Mouse (Mus musculus) liver, embryonic 18 days (tissue): ENCODE data around the gene Fignl2. TPM values are rescaled to one million over a fixed set of nuclear protein-coding genes. Genes with fewer than 3 reads are reported as not detected.

Experiments used
- polyA plus RNA-seq: library from polyadenylated mRNA; depleted of rRNA; stranded (reverse); fragments of >200 nt; gene quantifications from 2 replicates; pipeline ENCODE4 v1.2.3, GENCODE M21; 2012; rRNA removed

The Fignl2 gene
- 1.2 and 1.4 TPM in 2 replicates for polyA plus RNA-seq

GRCm38 (mm10) chr15:101077813-101078730 lies at the start of gene Fignl2:
Gene Fignl2 (minus strand): TSS chr15:101078567.

GRCm38 (mm10) chr15:101115511-101116110 lies 37.2 kb upstream of the Fignl2 start, which contains the start of gene Ankrd33:
Gene Ankrd33 (plus strand): TSS chr15:101115755.

GRCm38 (mm10) chr15:101047194-101047555 lies 31.2 kb downstream of the Fignl2 start, which contains the start of gene Gm47841:
Gene Gm47841 (minus strand): TSS chr15:101047397.

Other genes with a start within 250 kb of the Fignl2 start
- 2.9 and 3.0 TPM in 2 replicates for gene Scn8a, start 208.7 kb downstream of the Fignl2 start, polyA plus RNA-seq
- gene Gm47841, start 31.2 kb downstream of the Fignl2 start, polyA plus RNA-seq: not detected in 2 replicates
- not detected in 2 replicates for gene Ankrd33, start 37.2 kb upstream of the Fignl2 start, polyA plus RNA-seq
- gene Acvrl1, start 50.0 kb upstream of the Fignl2 start, polyA plus RNA-seq: 3.8 and 4.6 TPM in 2 replicates
- gene Acvr1b, start 95.5 kb upstream of the Fignl2 start, polyA plus RNA-seq: 5.0 and 6.3 TPM in 2 replicates
- 0.85 and 1.2 TPM in 2 replicates for gene Grasp, start 145.6 kb upstream of the Fignl2 start, polyA plus RNA-seq
- 0.94 and 0.97 TPM in 2 replicates for gene Nr4a1, start 175.7 kb upstream of the Fignl2 start, polyA plus RNA-seq
- 22.5 and 25.1 TPM in 2 replicates for gene Atg101, start 205.7 kb upstream of the Fignl2 start, polyA plus RNA-seq
- gene 6030408B16Rik, start 214.6 kb upstream of the Fignl2 start, polyA plus RNA-seq: 0.43 and 0.51 TPM in 2 replicates